Mouse (Mus musculus): ENCODE measurements at regions not wholly inside any gene's neighbourhood (a gene's known extent, or its start where the extent isn't known, plus 50 kb on each side); places are given as distances from the start of the nearest gene placed in this dataset.

GRCm38 (mm10) chr2:61527127-61527526, 51.3 kb upstream of the Tank start:
- no peak for DNase-seq (ENCODE audit: low read depth, low spot score)

DNA sequence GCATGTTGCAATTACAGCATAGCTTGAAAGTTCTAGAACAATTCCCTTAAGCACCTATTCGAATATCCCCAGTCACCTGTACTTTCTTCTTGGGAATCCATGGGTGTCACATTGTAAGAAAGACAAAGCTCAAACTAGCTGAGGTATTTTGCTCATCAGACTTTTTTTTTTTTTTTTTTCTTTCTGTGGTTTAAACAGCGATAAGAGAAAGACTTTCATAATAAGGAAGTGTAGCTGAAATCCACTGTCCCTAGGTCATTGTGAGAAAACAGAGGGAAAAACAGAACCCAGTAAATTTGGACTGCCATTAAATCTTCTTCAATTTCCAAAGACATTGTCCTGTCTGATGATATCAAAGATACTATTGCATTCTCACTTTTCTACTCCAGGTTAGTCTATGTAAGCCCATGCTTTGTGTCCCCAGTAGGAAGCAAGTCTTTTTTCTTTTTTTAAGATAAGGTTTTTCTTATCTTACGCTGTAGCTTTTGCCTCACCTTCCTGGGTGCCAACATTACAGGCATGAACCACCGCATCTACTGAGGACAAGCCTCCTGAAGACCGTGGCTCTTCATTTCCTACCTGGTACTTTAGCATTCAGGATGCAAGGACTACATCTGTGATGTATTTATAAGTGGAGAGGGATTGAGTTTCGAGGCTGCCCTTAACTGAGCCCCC, 54.2 kb upstream of the Tank start:
- no peak for DNase-seq (ENCODE audit: low read depth, low spot score)

- DNase-seq (ENCODE audit: low read depth, low spot score): no peak
Observed at GRCm38 (mm10) chr2:61514445-61515123, 63.8 kb upstream of the Tank start.

DNA sequence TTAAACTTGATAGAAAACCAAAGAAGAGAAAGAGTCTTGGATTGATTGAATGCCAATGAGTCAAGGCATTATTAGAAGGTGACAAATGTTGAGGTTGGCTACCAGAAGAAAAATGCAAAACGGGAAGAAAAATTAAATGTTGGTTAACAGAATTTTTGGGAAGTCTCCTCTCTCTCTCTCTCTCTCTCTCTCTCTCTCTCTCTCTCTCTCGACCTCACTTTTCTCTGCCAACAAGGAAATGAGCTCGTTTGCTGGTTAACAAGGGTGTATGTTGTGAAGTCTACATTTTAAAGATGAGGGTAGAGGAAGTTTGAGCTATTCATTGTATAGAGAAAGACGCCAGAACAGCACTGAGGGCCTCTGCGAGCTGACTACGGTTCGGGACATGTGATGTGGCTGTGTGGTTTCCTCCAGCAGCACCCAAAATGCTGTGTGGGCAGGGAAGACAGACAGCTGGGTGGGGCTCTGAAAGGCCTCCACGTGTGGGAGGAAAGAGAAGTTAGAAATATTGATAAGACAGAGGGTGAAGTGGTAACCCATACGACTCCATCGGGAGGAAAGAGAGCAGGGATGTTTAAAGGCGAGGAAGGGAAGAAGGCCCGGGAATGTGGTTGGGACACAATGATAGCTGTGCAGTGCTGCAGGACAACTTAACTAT, 64.5 kb upstream of the Tank start:
- DNase-seq (ENCODE audit: low read depth, low spot score): peak; percentile 10

DNA sequence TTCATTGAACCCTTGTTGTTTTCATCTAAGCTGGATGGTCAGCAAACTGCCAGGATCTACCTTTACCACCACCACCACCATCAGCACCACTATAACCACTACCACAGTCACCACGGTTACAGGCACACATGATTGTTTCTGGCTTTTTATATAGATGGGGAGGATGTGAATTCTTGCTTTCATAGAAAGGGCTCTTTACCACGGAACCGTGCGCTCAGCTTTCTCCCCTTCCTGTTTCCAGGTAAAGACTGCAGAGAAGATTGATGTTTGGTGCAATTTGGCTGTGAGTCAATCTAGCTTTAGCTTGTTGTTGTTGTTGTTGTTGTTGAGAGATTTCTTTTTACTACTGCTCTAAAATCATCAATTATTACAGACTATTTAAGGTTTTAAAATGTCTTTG, 74.8 kb upstream of the Tank start:
- no peak for DNase-seq (ENCODE audit: low read depth, low spot score)

DNA sequence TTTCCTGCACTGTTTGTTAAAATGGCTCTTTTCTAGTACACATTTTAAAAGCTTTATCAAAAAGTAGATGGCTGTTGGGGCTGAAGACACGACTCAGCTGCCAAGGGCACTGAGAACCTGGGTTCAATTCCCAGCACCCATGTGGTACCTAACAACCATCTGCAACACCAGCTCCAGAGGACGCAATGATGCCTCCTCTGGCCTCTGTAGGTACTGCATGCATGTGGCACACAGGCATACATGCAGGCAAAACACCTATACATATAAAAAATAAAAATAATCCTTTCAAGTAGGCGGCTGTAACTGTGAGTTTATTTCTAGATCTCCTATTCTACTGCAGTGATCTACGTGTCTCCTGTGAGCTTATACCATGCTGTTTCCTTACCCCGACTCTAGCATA, 76.5 kb upstream of the Tank start:
- DNase-seq (ENCODE audit: low read depth, low spot score): no peak

- DNase-seq (ENCODE audit: low read depth, low spot score): no peak
Observed at GRCm38 (mm10) chr2:61499266-61499665, 79.1 kb upstream of the Tank start.

DNA sequence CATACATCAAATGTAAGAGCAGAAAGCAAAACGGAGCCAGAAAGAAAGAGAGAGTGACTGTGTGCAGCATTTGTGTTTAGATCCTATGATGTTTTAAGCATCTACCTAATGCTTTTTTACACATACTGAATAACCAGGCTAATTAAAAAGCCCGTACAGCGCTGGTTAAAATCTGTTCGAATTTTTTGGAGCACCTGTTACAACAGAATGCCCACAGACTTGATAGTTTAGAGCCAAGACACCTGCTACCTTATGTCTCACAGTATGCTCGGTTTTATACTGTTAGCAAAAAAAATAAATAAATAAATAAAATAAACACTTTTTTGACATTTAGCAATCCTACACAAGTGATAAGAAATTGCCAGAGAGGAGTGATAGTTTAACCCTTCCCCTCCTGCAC, 80.5 kb upstream of the Tank start:
- DNase-seq (ENCODE audit: low read depth, low spot score): no peak

DNA sequence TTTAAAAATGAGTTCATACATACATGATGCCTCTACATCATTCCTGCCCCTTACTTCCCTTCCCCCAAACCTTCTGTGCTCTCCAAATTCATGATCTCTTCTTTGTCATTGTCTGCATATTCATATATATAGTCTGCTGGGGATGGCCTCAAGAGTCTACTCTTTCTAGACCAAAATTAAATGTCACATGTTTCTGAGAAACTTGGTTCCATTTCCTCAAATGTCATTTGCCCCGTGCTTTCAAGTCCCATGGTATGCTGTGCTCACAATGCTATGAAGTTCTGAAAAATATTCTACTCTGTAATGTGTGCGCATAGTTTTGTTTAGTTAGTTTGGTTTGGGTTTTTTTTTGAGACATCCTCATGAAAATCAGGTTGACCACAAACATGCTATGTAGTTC, 81.4 kb upstream of the Tank start:
- DNase-seq (ENCODE audit: low read depth, low spot score): no peak

DNA sequence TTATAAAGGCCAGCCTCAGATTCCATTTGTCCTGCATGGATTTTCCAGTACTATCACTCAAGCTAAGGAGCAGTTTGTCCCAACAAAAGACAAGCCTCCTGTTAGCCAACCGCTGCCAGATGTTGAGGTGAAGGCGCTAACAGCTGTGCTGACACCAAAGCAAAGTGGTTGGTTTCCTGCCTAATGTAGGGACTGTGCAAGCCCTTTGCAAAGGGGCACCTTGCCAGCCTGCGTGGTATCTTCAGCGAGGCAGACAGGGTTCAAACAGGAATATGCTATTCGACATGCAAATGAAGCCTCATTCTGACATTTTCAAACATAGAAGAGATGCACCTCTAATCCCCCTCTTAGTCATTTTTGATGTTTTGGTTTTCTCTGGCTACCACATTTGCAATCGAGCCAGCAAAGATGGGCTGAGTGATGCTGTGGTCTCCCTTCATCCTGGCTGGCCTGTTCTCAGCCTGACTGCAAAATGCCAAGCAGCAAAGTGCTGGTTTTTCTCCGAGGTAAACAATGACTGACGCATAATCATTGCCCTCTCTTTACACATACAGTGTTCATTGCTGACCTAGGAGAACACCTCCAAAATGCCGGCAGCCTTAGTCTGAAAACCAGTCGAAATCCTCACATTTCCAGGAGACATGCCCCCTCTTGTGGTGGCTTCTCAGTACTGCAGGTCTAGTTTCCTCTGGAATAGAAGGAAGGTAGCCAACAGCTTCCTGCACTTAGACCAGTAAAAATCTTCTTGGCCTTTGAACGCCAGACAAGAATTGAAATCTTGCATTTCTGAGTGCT, 84.3 kb upstream of the Tank start:
- peak; percentile 36 for DNase-seq (ENCODE audit: low read depth, low spot score)

GRCm38 (mm10) chr2:61492043-61492743, 86.2 kb upstream of the Tank start:
- no peak for DNase-seq (ENCODE audit: low read depth, low spot score)

DNA sequence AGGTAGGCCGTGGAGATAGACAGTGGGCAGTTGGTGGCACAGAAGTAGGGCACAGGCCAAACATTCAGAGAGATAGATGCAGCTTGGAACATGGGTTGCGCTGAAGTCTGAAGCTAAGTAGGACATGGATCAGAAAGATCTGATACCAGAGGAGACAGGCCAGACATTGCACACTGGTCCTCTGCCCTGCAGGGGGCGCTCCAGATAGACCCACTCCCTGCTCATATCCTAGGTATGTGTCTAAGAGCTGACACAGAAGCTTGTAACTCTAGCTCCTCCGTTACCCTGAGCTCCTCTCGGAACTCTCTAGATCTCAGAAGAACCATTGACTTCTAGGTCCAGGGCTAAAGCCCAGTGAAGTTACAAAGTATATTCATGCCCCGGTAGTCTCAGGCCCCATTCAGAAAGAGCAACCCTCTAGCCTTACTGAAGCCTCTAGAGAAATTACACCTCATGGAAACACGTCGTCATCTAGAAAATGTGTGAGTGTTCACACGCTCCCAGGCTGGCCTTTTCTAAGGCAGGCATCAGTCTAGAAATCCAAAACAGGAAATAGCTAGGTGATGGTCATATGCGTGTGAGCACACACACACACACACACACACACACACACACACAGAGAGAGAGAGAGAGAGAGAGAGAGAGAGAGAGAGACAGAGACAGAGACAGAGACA, 87.8 kb upstream of the Tank start:
- DNase-seq (ENCODE audit: low read depth, low spot score): no peak

DNA sequence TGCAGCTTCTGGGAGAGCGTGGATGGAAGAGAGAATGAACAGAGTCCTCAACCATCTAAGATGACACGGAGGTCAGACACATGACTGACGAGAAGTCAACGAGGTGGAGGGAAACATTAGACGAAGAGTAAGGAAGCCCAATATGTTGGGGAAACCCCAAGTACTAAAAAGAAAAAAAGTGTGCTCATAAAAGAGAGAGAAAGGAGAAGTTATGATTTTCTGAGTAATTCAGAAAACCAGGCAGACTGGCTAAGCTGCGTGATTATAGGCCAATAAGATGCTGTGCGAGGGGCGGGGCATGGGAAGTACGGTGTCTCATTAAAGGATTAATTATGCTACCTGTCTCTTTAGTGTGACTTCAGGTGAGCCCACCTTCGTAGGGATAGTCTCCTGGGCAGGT, 88.6 kb upstream of the Tank start:
- no peak for DNase-seq (ENCODE audit: low read depth, low spot score)

DNA sequence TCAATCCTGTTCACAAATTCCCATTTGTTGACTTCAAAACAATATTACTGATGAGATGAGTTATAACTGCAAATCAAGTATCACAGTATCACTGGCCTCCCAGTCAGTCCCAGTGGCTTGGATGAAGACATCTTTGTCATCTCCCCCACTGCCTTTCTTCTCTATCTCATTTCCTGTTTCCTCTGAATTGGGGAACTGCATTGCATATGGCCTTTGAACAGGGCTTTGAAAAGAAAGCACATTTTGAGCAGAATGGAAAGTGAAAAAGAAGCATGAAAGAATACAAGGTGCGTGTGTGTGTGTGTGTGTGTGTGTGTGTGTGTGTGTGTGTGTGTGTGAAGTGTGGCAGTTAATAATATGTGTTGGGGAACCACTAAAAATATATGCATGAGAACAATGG, 94.6 kb upstream of the Tank start:
- DNase-seq (ENCODE audit: low read depth, low spot score): no peak

DNA sequence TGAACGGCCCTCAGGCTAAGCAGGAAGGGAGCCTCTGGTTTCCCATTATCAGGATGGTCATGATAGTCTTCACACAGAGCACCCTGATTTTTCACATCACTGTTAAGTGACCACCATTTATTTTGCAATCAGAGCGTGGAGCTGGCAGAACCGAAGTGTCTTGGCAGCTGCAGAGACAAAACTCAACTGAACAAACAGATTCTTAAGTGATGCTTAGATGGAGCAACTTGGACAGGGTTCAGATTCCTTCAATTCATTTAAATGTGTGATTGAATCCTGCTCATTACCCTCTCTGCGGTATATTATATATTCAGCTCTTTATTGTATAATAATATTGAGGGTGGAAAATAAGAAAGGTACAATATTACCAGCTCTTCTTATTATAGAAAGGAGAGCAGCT, 101.7 kb upstream of the Tank start:
- no peak for DNase-seq (ENCODE audit: low read depth, low spot score)

DNA sequence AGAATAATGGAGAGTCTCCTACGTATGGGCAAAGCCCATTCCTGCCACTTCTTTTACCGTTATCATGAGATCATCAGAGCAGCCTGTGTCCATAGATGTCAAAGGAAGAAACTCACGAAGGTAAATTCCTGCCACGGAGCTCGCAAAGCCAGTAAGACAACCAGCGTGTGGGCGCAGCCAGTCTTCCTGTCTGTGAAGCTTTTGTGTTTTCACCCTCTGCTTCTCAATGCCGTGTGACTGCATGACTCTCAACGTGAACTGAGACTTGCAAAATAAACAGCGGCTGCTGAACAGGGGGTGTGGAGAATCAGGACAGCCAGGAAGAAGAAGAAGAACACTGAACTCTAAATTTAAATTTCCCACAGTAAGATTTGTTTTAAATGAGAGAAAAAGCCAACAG, 103.8 kb upstream of the Tank start:
- no peak for DNase-seq (ENCODE audit: low read depth, low spot score)

DNA sequence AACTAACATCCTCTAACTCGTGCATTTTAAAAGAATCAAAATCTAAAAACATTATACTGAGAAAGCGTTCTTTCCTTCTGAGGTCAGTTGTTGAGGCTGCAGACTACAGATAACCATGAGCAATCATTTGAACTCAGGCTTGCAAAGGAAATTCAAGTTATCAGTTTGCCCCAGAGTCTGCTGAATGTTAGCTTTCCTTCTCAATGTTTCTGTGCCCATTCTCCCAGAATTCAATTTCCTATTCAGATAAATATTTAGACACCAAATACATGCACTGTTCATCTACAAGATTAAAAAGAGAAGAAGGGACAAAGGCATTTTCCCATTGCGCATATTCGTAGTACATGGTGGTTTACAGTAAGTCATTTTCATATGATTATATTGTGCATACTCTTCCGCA, 107.9 kb upstream of the Tank start:
- no peak for DNase-seq (ENCODE audit: low read depth, low spot score)

DNA sequence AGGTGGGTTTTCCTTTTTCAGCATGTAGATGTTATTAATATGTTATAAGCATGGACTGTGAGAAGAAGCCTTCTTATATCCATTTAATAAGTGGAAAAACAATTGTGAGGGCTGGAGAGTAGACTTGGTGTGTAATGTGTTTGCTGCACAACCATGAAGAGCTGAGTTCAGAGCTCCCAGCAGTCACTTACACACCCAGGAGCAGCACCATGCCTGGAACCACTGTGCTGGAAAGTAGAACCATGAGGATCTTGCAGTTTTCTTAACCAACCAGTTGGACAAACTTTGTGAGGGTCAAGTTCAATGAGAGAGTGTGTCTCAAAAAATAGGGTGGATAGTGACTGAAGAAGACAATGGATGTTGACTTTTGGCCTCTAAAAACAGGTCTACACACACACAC, 108.3 kb upstream of the Tank start:
- no peak for DNase-seq (ENCODE audit: low read depth, low spot score)

- peak; percentile 12 for DNase-seq (ENCODE audit: low read depth, low spot score)
Observed at GRCm38 (mm10) chr2:61455902-61456301, 122.5 kb upstream of the Tank start.

DNA sequence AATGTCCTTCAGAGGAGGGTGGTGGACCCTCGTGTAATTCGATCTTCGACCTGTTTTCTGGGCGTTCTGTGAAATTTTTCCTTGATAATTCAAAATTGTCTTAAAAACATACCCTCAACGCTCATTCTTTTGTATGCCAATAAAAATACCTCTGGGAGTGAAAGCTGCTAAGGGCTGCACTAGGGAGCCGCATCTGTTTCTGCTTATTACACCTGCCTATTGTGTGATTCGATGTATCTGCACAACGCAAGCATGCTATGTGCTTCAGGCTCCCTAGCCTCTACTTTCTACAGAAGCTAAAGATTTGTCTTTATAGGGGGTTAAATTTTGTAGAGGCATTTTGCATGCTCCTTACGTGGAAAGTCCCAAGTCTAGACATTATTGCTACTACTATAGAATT, 123.7 kb upstream of the Tank start:
- no peak for DNase-seq (ENCODE audit: low read depth, low spot score)

- DNase-seq (ENCODE audit: low read depth, low spot score): peak; percentile 84
Observed at GRCm38 (mm10) chr2:61454311-61454728, 124.1 kb upstream of the Tank start.

Data from skeletal muscle tissue, adult 2 months (tissue).